Mouse (Mus musculus) ovary, postnatal 14 days (tissue): ENCODE data around the gene Avpr1b.
"Not testable (repeated sequence)": the region's sequence is repeated elsewhere in the genome, so short reads cannot be mapped to it uniquely, and the experiment has no call there.

ENCODE experiments used
- DNase-seq: peaks from one replicate; pipeline ENCODE4 v3.0.0; 2022; ENCODE audit warnings: low spot score

The Avpr1b gene

DNA sequence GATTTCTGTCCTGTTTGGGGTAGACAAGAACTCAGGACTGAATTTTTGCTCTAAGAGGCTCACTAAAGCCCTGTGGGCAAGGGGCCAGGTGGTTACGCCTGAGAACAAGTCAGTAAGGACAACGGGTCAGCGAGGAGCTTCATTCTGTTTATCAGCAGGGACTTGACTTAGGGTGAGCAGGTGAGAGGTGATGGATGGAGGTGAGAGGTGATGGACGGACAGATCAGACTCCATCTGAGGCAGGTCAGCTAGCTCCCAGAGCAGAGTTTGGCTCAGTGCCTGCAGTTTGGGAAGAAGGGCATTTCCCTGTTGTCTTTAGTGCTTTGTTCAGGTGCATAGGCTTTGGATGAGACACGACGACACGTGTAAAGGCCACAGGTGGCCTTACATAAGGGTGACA lies 20.3 kb downstream of the Avpr1b start:
- no peak for DNase-seq

DNA sequence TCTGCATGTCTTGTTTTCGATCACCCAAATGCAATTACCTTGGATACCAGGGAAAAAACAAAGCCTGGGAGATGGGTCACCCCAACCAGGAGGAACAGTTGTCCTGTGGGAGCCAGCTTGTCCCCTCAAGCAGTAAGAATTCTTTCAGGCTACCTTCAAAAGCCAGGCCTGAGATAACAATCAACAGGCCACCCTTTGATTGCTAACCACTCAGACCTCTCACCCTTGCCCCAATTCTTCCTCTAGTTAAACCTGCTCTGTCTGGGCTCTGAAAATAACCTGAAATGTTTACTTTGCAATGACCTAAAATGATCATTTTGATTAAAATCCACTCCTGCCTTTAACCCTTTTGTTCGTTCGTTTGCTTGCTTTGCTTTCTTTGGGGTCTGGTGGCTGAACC lies 24.6 kb downstream of the Avpr1b start:
- DNase-seq, result no peak

DNA sequence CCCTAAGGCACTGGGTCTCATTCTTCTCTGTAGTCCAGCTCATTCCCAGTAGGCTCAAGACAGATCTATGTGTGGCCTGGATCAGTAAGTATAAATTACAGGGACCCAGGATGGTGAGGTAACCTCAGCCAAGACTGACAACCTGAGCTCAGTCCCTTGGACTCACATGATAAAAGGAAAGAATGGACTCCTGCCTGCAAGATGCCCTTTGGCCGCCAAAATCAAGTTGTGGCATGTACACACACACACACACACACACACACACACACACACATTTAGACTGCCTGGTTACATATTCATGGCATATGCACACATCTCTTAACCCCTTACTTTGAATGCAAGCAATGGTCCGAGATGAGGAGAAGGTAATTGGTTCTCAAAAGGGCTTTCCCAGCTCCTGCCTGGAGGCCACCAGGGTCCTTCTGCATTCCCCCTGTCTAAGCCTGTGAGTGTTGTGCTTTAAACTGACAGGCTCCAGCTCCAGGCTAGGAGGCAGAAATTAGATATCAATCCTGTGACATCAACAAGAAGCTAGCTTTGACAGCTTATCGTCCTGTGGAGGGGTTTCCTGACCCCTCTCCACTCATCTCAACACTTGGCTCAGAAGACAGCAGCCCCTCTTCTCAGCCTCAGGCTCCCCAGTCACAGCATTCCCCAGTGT lies 25.3 kb downstream of the Avpr1b start:
- no peak for DNase-seq

DNA sequence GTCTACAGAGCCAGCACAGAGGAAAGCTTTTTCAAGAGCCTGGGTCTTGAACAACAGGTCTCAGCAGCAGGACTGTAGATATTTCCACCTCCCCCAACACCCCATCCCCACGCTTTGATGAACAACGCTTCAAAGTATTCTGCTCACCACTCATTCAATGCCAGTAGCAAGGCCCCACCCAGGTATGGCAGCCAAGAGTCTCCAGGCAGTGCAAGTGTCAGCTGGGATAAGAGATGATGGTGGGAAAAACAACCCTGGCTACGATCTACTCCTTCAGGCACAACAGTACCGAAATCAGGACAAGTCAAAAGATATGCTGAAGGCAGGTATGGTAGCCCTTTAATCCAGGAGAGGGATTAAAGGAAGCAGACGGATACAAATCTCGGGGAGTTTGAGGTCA lies 27.2 kb downstream of the Avpr1b start:
- no peak for DNase-seq

DNA sequence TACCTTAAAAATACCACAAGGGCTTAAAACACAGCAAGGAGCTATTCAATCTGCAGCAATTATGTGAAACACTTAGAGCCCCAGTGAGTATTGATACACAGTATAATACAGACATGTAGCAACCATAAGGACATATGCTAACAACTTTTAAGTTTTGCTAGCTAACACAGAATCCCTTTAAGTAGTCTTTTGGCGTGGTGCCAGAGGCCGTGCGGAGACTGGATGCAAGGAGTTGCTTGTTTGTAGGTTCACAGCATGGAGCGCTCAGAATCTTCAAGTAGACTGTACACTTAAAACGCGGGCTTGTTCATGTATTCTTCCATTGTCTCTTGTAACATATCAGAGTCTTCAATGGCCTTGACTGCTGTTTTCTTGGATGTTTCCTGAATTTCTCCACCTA lies 33.2 kb downstream of the Avpr1b start:
- not testable (repeated sequence) for DNase-seq

DNA sequence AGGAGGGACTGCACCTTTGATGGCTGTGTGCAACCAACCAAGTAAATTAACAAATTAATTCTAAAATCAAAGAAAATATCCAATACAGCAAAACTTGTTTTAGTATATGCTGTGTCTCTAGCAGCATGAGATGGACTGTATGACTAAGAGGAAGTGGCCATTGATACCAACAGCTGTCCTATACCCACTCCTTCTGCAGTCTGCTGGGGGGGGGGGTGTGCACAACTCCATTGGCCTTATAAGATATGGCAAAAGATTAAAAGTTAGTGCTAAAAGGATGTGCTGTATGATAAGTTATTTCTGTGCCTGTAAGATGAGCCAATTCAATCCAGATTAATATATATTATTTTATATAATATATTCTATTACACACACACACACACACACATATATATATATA lies 35.5 kb downstream of the Avpr1b start:
- DNase-seq, result no peak

DNA sequence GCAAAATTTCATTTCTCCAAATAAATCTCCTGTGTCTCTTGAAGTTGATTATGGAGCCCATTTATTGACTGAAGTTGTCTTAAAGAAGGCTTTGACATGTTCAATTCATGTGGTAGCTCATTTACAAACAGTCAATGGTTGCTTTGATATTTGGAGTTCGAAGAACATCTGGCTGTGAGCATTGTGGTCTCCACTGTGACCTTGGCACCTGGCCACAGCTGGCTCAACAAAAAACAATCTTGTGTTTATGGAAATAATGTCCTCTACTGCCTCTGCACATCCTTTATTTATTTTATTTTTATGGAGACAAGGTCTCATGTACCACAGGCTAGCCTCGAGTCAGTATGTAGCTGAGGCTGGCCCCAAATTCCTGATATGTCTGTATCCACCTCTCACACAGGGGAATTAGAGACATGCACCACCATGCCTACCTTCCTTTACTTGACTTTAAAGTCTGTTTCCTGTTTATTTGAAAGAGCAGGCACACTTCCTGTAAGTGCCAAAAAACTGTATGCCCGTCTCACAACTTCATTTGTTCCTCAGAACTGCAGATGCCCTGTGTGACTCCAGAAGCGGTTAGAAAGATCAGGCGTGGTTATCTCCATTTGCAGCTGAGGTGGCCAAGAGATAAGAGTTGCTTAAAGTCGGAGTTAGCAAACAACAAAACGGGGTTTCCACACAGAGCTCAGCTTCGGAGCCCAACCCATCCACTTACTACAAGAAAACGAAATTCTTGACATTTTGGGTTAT lies 38.9 kb downstream of the Avpr1b start, which contains the start of gene Ctse:
Gene Ctse (plus strand): TSS at position 516 of the 750 bp plus-strand sequence.
- no peak for DNase-seq

DNA sequence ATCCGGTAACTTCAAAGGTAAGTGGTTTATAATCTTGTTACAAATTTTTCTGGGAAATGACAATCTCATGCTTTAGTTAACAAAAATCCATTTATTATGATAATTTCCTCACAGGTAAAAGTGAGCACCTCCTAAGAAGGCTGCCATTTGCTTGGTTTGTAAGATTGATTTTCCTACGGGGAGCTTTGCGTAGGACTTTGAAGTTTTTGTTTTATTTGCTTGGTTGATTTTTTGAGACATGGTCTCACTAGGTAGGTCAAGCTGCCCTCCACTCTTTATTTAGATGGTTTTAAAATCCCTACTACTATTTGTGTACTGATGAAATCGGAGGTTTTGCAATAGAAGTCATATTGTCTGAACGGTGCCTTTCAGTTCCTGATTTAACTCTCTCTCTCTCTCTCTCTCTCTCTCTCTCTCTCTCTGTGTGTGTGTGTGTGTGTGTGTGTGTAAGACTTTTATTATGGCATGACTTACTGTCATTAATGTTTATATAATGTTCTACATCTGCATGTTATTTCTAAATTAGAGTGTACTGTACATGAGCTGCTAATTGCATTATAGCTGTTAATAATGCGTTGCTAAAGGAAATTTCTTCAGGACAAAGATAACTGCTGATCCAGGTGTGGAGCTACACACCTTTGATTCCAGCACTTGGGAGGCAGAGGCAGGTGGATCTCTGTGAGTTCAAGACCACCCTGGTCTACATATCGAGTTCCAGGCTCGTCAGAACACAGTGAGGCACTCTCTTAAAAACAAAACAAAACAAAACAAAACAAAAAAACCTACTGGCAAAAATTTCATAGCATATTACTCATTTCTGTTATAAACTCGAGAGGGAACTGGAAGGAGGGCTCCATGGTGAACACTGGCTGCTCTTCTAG lies 39.7 kb downstream of the Avpr1b start:
- DNase-seq, result no peak

DNA sequence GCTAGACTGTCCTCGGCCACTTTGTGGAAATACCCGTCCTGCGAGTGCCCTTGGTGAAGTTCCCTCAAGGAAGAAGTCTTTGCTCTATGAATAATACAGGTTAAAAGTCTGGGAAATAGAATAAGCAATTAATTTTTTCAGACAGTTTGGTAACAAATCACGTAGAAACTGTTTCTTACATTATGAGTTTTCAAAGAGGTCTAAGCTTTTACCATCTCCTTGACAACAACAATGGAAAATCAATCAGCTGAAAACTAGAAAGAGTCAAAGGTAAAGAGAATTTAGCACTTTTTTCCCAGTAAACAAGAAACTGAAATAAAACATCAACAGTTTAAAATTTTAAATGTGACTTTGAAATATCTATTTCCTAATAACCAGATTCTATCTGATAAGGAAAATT lies 41.0 kb downstream of the Avpr1b start:
- DNase-seq, result no peak

DNA sequence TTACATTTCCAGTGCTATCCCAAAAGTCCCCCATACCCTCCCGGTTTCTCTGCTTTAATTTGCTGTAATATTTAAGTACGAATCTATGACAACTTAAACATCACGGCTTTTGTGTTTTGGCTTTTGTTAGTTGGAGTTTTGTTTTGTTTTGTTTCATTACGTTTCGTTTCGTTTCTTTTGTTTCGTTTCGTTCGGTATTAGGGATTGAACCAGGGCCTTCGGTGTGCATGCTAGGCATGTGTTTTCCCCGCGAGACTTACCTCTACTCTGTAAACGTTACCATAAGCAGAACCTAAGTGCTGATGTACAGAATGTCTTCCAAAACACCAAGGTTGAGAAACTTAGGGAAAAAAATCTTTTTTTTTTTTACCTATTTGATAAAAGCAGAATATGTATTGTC lies 42.5 kb downstream of the Avpr1b start:
- DNase-seq, result no peak

DNA sequence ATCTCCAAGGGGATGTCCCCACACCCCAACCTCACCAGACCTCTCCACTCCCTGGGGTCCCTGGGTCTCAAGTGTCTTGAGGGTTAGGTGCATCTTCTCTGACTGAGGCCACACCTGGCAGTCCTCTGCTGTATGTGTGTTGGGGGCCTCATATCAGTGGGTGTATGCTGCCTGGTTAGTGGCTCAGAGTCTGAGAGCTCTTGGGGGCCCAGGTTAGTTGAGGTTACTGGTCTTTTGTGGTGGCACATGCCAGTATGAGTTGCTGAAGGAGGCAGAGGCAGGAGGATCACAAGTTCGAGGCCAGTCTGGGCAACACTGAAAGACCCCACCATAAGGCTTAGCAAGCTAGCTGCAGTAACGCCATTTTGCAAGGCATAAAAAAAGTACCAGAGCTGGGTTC lies 43.2 kb downstream of the Avpr1b start:
- no peak for DNase-seq

DNA sequence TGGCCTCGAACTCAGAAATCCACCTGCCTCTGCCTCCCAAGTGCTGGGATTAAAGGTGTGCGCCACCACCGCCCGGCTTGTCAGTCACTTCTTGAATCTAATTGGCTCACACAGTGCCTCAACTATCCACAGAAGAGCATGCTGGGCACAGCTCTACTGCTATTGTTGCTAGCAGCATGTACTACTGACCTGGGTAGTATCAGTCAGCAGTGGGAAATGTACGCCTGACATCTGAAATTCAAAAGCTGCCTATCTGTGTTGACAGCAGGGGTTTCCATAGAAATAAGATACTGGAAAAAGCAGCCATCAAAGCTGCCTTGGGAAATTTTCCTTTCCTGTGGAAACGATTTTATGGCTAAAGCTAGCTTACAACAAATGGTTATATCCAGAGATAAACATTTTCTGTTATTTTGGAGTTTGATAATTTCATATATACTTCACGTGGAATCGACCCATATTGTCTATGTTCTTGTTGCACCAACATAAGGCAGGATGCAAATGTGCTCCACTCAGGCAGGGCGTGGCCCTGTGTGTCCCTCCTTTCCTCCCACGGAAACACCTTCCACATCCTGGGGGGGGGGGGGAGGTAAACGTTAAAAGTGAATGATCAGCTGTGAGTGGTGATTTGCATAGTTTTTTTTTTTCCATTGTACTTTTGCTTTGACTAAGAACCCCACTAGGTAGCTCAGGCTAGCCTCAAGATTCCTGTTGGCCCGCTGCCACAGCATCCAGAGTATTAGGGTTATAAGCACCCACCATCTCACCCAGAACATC lies 53.8 kb downstream of the Avpr1b start:
- no peak for DNase-seq

DNA sequence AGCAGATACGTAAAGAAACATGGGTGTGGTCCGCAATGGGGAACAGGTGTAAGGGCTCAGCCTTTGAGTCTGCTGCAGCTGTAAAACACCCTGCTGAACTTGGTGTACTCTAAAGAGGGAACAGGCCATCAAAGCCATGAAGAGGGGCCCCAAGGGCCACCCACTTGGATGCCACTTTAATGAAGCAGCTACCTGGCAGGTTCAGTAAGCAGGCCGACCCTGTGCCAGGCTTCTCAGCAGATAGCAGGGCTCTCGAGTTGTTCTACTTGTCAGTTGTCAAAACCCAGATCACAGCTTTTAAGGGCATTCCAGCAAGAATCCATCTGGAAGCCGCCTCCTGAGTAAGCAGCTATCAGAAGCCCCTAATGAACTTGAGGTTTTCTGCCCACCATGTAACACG lies 56.6 kb downstream of the Avpr1b start:
- DNase-seq, result no peak

DNA sequence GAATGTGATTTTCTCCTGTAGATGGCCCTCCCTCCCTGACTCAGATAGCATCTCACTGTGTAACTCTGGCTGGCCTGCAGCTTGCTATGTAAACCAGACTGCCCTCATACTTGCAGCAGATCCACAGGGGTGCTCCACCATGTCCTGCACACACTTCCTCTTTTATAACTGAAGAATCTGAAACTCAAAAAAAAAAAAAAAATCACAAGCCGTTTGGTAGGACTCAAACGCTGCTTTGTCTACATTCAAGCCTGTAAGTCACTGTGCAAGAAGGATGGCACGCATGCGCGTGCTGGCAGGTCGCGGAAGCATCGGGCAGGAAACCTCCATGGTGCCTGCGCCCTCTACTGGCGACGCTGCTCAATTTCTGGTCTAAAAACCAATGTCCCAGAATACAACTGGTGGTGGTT lies 58.9 kb downstream of the Avpr1b start:
- DNase-seq, result peak; percentile 79

DNA sequence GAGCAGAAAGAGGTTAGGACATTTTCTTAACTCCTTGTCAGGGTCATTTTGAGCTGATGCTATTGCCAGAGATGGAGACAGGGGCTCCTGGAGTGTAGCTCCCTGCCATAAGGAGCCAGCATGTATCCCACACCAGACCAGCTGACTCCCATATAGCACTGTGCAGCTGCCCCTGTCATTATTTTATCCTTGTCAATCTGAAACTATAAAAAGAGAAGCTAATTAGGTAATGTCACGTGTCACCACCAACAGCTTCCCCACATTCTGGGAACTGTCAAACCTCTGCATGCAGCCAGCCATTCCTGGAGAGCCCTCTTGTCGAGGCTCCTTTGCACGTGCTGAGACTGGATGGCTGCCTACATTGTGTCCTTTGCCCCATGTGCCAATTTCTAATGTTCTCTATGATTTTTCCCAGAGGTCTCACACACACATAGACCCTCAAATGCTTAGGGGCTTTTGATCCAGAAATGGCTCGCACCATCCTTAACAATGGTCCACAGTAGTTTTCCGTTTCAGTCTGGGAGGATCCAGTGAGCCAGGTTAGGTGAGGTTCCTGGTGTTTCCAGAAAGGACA lies 60.6 kb downstream of the Avpr1b start:
- no peak for DNase-seq

DNA sequence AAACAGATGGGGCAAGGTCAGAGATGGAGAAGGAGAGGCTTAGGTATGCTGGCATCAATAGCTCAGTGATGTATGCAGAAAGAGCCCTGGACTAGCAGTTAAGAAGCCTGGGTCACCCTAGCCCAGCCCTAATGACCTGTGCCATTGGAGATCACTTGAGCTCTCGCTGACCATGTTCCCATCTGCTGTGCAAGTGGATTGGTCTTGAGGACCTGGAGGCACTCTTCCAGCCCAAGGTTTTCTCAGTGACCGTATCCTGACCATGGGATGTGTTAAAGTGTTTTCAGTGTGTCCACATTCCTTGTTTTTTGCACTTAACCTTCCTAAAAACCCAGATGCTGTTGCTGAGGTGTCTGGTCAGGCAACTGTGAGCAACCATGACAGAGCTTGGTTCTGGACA lies 61.2 kb downstream of the Avpr1b start:
- DNase-seq, result no peak

DNA sequence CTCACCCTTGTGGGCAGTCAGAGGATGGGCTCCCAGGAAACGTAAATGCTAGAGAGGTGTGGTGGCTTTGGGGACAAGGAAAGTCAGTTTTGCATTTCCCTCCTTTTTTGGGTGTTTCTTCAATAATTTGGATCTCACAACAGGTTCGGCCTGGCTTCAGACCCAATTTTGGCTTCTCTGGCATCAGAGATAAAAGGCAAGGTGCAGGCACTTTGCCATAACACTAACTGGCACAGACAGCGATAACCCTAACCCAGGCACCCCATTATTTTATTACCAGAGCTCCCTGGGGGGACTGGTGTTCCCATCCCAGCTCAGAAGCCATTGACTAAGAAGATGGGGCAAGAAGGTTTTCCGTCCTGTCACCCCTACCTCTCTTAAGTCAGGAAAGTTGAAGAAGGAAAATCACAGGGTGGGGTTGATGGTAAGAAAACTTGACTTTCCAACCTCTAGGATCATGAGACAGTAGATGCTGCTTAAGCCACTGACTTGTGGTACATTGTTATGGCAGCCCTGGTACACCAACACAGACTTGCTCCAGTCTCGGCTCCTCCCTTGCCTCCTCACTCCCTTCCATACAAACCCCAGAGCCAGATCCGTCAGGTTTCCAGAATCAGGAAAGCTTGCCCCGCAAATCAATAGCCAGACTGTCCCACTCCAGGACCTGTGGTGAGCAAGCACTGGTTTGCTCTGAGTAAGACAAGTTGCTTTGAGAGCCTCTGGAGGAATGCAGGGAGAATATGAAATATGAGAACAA lies 61.9 kb downstream of the Avpr1b start:
- no peak for DNase-seq
